Mouse (Mus musculus) limb, embryonic 12.5 days (tissue): ENCODE results near the gene Wdr90. TPM values are rescaled to one million over a fixed set of nuclear protein-coding genes. Genes with fewer than 3 reads are reported as not detected.
"Not testable (repeated sequence)": the region's sequence is repeated elsewhere in the genome, so short reads cannot be mapped to it uniquely, and the experiment has no call there.

Source experiments
- ATAC-seq: fragments of 200-750 bp; cut with Nextera tagmentation; 2 replicates; pipeline ENCODE4 v1.8.0; 2017; ENCODE audit warnings: low read depth, moderate TSS enrichment; ENCODE audit not compliant: insufficient number of reproducible peaks, insufficient read depth, low FRiP score, low TSS enrichment
- H3K27ac ChIP-seq: fragments of 300-500 bp; sonication (generic); 2 replicates; pipeline ENCODE4 v1.5.1; 2016; ENCODE audit warnings: mild to moderate bottlenecking, moderate library complexity
- H3K27me3 ChIP-seq: fragments of 300-500 bp; sonication (generic); 2 replicates; pipeline ENCODE4 v1.6.1; 2016; ENCODE audit warnings: mild to moderate bottlenecking, moderate library complexity
- H3K36me3 ChIP-seq: fragments of 300-500 bp; sonication (generic); 2 replicates; pipeline ENCODE4 v1.6.1; 2016; ENCODE audit warnings: mild to moderate bottlenecking, moderate library complexity
- H3K4me1 ChIP-seq: fragments of 300-500 bp; sonication (generic); replicated peaks from 2 replicates; pipeline ENCODE4 v1.6.1; 2016
- H3K4me2 ChIP-seq: fragments of 300-500 bp; sonication (generic); 2 replicates; pipeline ENCODE4 v1.6.1; 2016; ENCODE audit warnings: mild to moderate bottlenecking, moderate library complexity
- H3K4me3 ChIP-seq: fragments of 300-500 bp; sonication (generic); replicated peaks from 2 replicates; pipeline ENCODE4 v1.5.1; 2016; ENCODE audit warnings: mild to moderate bottlenecking
- H3K9ac ChIP-seq: fragments of 300-500 bp; sonication (generic); replicated peaks from 2 replicates; pipeline ENCODE4 v1.6.1; 2016; ENCODE audit warnings: mild to moderate bottlenecking, moderate library complexity
- H3K9me3 ChIP-seq: fragments of 300-500 bp; sonication (generic); 2 replicates; pipeline ENCODE4 v1.6.1; 2016; ENCODE audit warnings: mild to moderate bottlenecking, moderate library complexity
- WGBS: fragments of 180-500 bp; shearing (Covaris S2); methylation state at CpG from one replicate; pipeline ENCODE4 v1.1.7; 2016; 5-methylcytosine and 5-hydroxymethylcytosine counted together
- polyA plus RNA-seq: library from polyadenylated mRNA; unstranded; fragments of >200 nt; fragmentation: Nextera tagmentation; extraction: Ambion mirVana; gene quantifications from 2 replicates; pipeline ENCODE4 v1.2.1, GENCODE M21; 2016

Wdr90 gene
- polyA plus RNA-seq, 1 experiment from 2014 or later, result 45.5 TPM

DNA sequence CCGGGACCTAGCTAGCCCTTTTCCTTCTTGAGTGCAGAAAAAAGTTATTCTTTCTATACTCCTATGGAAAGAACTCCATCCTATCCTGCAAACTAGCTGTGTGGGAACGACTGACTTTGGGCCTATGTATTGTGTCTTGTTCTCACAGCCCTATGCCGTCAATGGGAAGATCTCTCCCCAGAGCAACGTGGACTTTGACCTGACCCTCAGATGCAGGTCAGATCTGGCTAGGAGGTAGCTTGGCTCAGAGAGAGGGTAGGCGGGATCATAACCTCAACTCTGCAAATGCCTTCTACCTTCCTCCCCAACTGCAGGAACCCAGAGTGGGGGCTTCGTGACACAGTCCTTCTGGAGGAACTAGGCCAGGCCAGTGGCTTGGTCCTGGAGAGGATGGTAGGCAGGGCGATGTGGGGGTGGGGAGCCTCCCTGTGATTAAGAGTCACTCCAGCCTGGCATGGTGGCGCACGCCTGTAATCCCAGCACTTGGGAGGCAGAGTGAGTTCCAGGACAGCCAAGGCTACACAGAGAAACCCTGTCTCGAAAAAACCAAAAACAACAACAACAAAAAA is 15.1 kb upstream of the Wdr90 start:
- Histone ChIP-seq H3K9ac (peak overlapping the region; percentile 73), H3K27me3 (no peaks in the 10 kb centered on the region), H3K36me3 (peaks cover 23% of the 10 kb centered on the region), H3K4me2 (peak overlapping the region; percentile 89), H3K27ac (no peak overlapping the region), H3K9me3 (no peaks in the 10 kb centered on the region), H3K4me1 (peaks cover 36% of the 10 kb centered on the region), H3K4me3 (peak overlapping the region; percentile 80)
- WGBS, result 66% methylated on average over 10 of the region's 10 CpGs
- ATAC-seq, result no peak

DNA sequence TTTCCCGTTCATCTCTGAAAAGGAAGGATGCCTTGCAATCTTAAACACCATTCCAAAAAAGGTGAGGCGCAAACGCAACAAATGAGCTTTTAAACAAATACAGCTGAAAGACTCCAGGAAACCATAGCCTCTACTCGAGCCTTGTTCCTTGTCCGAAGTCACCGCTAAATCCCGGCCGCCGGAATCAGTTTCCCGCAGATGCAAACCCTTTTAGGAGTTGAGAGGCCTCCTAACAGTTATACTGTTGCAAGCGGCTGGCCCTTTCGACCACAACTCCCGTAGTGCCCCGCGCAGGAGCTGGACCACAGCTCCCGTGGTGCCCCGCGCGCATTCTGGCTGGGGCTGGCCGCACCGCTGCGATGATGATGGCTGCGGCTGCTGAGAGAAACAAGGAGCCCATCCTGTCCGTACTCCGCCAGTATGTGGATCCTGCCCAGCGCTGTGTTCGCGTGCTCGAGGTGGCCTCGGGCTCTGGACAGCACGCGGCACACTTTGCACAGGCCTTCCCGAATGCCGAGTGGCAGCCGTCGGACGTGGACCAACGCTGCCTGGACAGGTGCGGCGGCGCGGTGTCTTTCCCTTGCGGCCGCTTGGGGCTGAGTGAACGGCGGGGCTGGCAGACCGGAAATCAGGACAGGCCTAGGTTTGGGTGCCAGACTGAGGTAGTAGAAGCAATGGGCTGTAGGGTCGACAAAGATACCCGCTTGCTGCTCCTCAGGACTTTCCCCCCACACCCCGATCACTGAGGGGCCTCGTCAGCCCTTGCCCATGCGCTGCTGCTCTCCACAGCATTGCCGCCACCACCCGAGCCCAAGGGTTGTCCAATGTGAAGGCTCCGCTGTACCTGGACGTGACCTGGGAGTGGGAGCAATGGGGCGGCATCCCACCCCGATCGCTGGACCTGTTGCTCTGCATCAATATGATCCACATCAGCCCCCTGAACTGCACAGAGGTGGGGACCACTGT is 14.2 kb upstream of the Wdr90 start:
- Histone ChIP-seq H3K9me3 (no peaks in the 10 kb centered on the region), H3K36me3 (peaks cover 23% of the 10 kb centered on the region), H3K27ac (peak overlapping the region; percentile 93), H3K4me3 (peak overlapping the region; percentile 80), H3K4me2 (peak overlapping the region; percentile 89), H3K27me3 (no peaks in the 10 kb centered on the region), H3K9ac (peak overlapping the region; percentile 73), H3K4me1 (peaks cover 26% of the 10 kb centered on the region)
- ATAC-seq, result peak; percentile 87
- WGBS, result 1% methylated on average over 59 of the region's 59 CpGs

DNA sequence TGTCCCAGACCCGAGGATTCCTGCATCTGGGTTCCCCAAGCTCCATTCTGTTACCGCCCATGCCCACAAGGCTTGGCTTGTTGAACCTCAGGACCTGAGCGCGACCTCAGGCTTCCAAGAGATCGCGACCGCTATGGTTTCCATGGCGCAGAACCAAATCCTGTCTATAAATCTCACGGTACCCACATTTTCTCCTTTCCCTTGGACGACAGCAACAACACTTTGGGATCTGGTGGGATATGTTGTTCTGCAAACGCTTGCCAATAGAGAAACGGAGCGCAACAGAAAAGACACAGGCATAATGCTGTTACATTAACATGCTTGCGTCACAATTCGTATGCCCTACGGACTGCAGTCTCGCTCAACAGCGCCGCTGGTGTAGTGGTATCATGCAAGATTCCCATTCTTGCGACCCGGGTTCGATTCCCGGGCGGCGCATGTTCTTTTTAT is 13.4 kb upstream of the Wdr90 start, which contains the start of gene Mettl26:
Gene Mettl26, plus strand, starts transcription at position 354 of the 450 bp plus-strand sequence.
- Histone ChIP-seq H3K4me3 (peak within 1 kb of the TSS; percentile 80), H3K27ac (peak within 1 kb of the TSS; percentile 93), H3K4me2 (peak within 1 kb of the TSS; percentile 89), H3K9ac (peak within 1 kb of the TSS; percentile 73), H3K9me3 (no peaks in the 10 kb centered on the region), H3K36me3 (peaks cover 22% of the 10 kb centered on the region), H3K27me3 (no peaks in the 10 kb centered on the region), H3K4me1 (peaks cover 21% of the 10 kb centered on the region)
- peak; percentile 53; the same call in 1 of the 2 replicates for ATAC-seq
- WGBS, result under 1% methylated on average over 25 of the region's 25 CpGs

DNA sequence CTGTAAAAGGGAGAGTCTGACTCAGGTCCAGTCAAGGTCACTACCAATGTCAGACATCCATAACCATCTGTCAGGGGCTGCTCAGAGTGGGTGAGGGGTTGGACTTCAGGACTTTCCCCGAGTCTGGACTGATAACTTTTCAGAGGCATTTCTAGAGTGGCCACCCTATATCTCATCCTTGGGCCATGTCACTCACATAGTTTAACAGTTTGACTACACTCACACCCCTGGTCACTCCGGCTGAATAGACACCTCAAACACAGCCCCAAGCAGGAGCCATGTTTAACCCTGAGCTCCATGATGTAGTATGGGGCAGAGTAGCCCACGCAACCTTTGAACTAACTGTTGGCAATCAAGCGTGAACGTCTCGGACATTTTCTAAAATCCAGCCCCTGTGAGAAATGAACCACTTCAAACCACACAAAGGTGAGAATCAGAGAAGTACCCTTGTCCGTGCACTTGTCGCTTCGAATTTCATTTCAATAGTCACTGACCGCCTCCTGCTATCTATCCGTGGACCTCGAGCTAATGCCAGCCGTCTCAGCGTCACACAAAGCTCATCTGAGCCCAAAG is 12.9 kb upstream of the Wdr90 start:
- ATAC-seq, result no peak
- Histone ChIP-seq H3K27me3 (no peaks in the 10 kb centered on the region), H3K4me2 (peak overlapping the region; percentile 89), H3K9me3 (no peaks in the 10 kb centered on the region), H3K4me3 (peak overlapping the region; percentile 80), H3K9ac (peak overlapping the region; percentile 46), H3K36me3 (peaks cover 17% of the 10 kb centered on the region), H3K4me1 (peaks cover 21% of the 10 kb centered on the region), H3K27ac (peak overlapping the region; percentile 93)
- 8% methylated on average over 14 of the region's 14 CpGs for WGBS

DNA sequence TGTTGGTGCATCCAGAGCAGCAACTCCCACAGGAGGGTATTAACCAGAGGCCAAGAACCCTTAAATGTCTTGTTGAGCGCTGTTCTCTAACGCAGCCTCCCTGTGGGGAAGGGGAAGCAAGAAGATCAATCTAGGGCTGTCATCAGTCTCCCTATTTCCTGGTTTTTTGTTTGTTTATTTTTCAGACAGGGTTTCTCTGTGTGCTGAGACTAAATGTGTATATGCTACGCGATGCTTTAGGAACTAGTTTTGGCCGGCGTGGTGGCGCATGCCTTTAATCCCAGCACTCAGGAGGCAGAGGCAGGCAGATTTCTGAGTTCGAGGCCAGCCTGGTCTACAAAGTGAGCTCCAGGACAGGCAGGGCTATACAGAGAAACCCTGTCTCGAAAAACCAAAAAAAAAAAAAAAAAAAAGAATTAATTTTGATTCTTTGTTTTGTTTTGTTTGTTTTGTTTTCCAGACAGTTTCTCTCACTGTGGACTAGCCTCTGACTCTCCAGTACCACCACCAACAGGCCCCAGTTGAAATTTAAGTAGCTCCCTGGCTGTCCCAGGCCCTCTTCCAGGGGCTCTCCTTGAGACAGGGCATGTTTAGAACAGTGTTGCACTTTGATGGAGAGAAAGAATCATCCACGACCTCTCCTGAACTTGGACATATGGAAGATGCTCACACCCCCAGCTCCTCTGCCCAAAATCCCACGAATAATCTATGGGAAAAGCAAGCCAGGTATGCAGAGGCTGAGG is 12.3 kb upstream of the Wdr90 start:
- H3K9me3 ChIP-seq, result no peaks in the 10 kb centered on the region
- no peak for ATAC-seq
- H3K4me3 ChIP-seq, result peak overlapping the region; percentile 80
- H3K36me3 ChIP-seq, result peaks cover 10% of the 10 kb centered on the region
- H3K4me1 ChIP-seq, result peaks cover 26% of the 10 kb centered on the region
- 81% methylated on average over 10 of the region's 11 CpGs for WGBS
- peak overlapping the region; percentile 46; the same call in 1 of the 2 replicates for H3K9ac ChIP-seq
- H3K4me2 ChIP-seq, result peak overlapping the region; percentile 89
- no peak overlapping the region for H3K27ac ChIP-seq
- H3K27me3 ChIP-seq, result no peaks in the 10 kb centered on the region

DNA sequence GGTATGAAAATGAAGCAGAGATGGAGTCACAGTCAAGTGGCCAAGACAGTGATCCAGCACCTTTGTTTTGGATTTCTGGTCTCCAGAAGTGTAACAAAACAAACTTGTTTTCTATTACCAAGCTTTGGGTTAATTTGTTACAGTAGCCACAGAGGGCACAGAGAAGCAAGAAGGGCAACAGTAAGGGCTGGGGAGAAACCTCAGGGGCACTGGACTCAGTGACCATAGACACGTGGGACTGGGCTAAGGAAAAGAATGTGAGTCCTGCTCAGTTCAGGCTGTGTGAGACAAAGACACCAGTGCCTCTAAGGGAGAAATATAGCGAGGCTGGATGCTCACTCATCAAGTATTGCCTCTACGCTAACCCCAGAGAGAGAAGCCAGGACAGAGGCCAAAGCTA is 11.4 kb upstream of the Wdr90 start:
- Histone ChIP-seq H3K4me2 (no peak overlapping the region), H3K4me1 (peaks cover 33% of the 10 kb centered on the region), H3K9me3 (no peaks in the 10 kb centered on the region), H3K36me3 (peaks cover 1% of the 10 kb centered on the region), H3K27ac (no peak overlapping the region), H3K27me3 (no peaks in the 10 kb centered on the region), H3K4me3 (no peak overlapping the region), H3K9ac (no peak overlapping the region)
- ATAC-seq, result no peak
- WGBS, result 80% methylated on average over 3 of the region's 3 CpGs

DNA sequence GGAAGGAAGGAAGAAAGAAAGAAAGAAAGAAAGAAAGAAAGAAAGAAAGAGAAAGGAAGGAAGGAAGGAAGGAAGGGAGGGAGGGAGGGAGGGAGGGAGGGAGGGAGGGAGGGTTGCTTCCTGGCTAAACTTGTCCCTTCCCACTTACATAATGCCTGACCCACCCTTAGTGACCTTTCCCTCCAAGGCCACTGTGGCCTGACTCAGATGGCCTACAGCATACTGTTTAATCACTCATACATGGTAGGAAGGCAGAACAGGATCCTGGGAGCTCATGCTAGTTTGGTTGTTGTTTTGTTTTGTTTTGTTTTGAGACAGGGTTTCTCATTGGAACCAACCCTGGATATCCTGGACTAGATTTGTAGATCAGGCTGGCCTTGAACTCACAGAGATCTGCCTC is 10.3 kb upstream of the Wdr90 start:
- not testable (repeated sequence) for H3K27ac ChIP-seq, H3K27me3 ChIP-seq, H3K4me2 ChIP-seq, H3K36me3 ChIP-seq, ATAC-seq, H3K4me3 ChIP-seq, H3K9me3 ChIP-seq, H3K9ac ChIP-seq
- H3K4me1 ChIP-seq, result peaks cover 32% of the 10 kb centered on the region

DNA sequence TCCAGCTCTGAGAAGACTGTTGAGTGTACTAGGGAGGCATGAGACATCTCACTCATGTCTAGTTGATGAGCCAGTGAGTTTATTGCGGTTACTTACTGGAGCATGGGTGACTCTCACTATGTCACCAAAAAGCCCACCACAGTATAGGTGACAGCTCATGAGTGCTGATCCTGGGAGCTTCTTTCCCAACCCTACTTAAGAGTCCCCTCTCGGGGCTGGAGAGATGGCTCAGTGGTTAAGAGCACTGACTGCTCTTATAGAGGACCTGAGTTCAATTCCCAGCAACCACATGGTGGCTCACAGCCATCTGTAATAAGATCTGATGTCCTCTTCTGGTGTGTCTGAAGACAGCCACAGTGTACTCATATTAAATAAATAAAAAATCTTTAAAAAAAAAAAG is 8.7 kb upstream of the Wdr90 start:
- Histone ChIP-seq H3K27me3 (no peaks in the 10 kb centered on the region), H3K36me3 (no peaks in the 10 kb centered on the region), H3K9me3 (no peaks in the 10 kb centered on the region), H3K4me2 (no peak overlapping the region), H3K4me1 (peaks cover 23% of the 10 kb centered on the region), H3K27ac (no peak overlapping the region), H3K9ac (no peak overlapping the region), H3K4me3 (no peak overlapping the region)
- WGBS, result 84% methylated on average over 2 of the region's 2 CpGs
- no peak for ATAC-seq

DNA sequence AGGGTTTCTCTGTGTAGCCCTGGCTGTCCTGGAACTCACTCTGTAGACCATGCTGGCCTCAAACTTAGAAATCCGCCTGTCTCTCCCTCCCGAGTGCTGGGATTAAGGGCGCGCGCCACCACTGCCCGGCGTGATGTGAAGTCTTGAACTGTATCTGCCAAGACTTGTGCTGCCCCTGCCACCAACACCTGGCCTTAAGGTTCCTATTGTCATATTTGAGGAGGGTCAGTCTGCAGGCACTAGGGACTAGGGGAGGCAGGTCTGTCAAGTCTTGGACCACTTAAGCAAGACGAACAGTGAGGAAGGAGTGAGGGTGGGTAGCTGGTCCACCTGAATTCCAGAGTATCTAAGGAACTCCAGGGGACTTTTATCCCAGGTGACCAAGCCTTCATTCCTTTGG is 8.2 kb upstream of the Wdr90 start:
- Histone ChIP-seq H3K9ac (no peak overlapping the region), H3K4me2 (no peak overlapping the region), H3K4me1 (peaks cover 23% of the 10 kb centered on the region), H3K9me3 (no peaks in the 10 kb centered on the region), H3K36me3 (no peaks in the 10 kb centered on the region), H3K27me3 (no peaks in the 10 kb centered on the region), H3K4me3 (no peak overlapping the region), H3K27ac (no peak overlapping the region)
- no peak for ATAC-seq
- 91% methylated on average over 8 of the region's 8 CpGs for WGBS

DNA sequence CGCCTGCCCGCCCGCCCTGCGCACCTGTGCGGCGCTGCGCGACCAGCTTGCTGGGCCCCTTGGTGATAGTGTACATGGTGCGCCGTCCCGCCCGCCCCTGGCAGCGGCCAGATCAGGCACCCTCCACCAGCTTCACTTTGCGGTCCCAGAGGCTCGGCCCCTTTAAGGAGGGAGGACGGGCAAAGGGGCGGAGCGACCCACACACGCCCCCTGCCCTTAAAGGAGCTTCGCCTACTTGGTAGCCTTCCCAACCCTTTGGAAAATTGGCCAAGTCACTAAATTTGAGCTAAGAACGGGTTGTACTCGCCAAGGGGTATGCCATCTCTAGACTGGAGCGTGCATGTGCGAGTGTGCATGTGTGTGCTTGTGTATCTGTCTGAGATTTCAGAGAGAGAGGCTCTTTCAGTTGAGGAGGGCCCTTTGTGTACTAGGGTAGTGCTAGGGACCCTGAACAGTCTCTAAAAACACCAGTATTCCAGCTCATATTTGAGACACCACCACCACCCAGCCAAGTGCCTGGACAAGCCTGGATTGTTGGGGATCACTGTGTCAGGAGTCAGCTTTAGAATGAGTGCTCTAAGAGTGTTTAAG is 7.4 kb upstream of the Wdr90 start, which contains the start of gene Mcrip2:
Gene Mcrip2, minus strand, starts transcription at position 164 of the 591 bp plus-strand sequence.
- WGBS, result under 1% methylated on average over 24 of the region's 24 CpGs

More for the DNA sequence above, 7.4 kb upstream of the Wdr90 start, which contains the start of gene Mcrip2:
- ATAC-seq, result peak; percentile 63
- Histone ChIP-seq H3K4me2 (peak within 1 kb of the TSS; percentile 99), H3K36me3 (no peaks in the 10 kb centered on the region), H3K4me1 (peaks cover 17% of the 10 kb centered on the region), H3K27me3 (no peaks in the 10 kb centered on the region), H3K27ac (peak within 1 kb of the TSS; percentile 75), H3K9ac (peak within 1 kb of the TSS; percentile 69), H3K4me3 (peak within 1 kb of the TSS; percentile 81), H3K9me3 (no peaks in the 10 kb centered on the region)
